Mouse (Mus musculus): ENCODE data around the gene Bbip1. TPM values are rescaled to one million over a fixed set of nuclear protein-coding genes. Genes with fewer than 3 reads are reported as not detected.
"Not testable (repeated sequence)": the region's sequence is repeated elsewhere in the genome, so short reads cannot be mapped to it uniquely, and the experiment has no call there.

The Bbip1 gene
- polyA plus RNA-seq, 1 experiment: 9.1 TPM

DNA sequence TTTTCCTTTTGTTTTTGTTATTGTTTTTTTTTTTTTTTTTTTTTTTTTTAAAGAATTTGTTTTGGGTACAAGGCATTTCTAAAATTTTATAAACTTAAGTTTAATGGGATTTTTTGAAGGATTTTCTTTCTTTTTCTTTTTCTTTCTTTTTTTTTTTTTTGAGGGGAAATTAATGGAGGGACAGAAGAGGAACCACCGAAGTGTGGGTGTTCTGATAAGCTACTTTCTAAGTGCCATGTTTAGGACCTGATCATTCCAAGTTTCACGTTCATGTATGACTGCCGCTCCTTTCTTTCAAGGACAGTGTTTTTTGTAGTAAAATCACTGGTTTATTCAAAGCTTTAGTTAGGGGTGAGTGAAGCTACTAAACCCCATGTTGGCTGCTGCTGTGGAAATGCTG, 15.2 kb downstream of the Bbip1 start:
- 70% methylated on average over 3 of the region's 3 CpGs for WGBS
- no peak for DNase-seq (ENCODE audit: low read depth, low spot score)

DNA sequence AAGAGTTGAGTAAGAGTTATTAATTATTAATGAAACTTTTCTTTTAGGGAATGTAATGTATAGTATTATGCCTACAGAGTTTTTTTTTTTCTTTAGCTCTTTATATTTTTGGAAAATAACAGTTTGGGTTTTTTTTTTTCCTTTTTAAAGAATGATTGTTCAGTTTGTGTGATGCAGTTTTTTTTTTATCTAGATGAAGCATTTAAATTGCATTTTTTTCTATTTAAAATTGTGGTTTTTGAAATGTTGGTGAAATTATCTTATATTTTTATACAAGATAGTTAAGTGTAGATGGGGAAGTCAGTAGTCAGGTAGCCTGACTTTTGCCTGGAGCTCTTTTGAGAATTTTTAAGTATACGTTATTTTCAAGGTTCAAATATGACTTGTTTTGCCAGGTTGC, 17.7 kb downstream of the Bbip1 start:
- no peak for DNase-seq (ENCODE audit: low read depth, low spot score)
- WGBS: 98% methylated on average over 1 of the region's 1 CpGs

GRCm38 (mm10) chr19:53925338-53925751, 19.1 kb downstream of the Bbip1 start:
- no peak for DNase-seq (ENCODE audit: low read depth, low spot score)
- 87% methylated on average over 2 of the region's 2 CpGs for WGBS

DNA sequence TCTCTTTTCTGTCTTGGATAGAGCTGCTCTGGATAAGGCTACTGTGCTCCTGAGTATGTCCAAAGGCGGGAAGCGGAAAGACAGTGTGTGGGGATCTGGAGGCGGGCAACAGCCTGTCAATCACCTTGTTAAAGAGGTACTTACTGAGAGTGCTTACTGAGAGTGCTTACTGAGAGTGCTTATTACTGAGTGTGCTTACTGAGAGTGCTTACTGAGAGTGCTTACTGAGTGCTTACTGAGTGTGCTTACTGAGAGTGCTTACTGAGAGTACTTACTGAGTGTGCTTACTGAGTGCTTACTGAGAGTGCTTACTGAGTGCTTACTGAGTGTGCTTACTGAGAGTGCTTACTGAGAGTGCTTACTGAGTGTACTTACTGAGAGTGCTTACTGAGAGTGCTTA, 22.4 kb downstream of the Bbip1 start:
- WGBS: 94% methylated on average over 3 of the region's 3 CpGs
- not testable (repeated sequence) for DNase-seq (ENCODE audit: low read depth, low spot score)

- 78% methylated on average over 10 of the region's 10 CpGs for WGBS
- DNase-seq (ENCODE audit: low read depth, low spot score): no peak
Measured at GRCm38 (mm10) chr19:53919541-53919940, 24.9 kb downstream of the Bbip1 start.

DNA sequence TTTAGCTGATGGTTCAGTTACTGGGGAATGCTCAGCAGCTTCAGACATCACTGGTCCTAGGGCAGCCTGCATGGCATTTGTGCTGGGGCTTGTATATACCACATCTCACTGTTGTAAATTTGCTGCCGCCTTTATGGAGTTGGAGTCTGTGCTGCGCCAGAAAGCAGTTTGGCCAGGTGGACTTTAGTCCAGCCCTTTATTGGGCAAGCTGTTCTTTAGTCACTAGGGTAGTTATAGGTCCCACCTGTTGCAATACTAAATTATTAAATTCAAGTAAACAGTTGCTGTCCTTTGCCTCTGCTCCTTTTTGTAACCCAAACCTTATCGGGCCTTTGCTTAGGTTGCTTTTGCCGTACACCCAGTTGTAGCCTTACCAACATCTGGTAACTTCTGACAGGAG, 29.5 kb downstream of the Bbip1 start:
- DNase-seq (ENCODE audit: low read depth, low spot score): no peak
- 51% methylated on average over 4 of the region's 4 CpGs for WGBS

- not testable (repeated sequence) for DNase-seq (ENCODE audit: low read depth, low spot score)
Measured at GRCm38 (mm10) chr19:53906703-53907070, 37.7 kb downstream of the Bbip1 start.

- no peak for DNase-seq (ENCODE audit: low read depth, low spot score)
- WGBS: 3% methylated on average over 6 of the region's 6 CpGs
Measured at GRCm38 (mm10) chr19:53906033-53906702, 38.3 kb downstream of the Bbip1 start.

DNA sequence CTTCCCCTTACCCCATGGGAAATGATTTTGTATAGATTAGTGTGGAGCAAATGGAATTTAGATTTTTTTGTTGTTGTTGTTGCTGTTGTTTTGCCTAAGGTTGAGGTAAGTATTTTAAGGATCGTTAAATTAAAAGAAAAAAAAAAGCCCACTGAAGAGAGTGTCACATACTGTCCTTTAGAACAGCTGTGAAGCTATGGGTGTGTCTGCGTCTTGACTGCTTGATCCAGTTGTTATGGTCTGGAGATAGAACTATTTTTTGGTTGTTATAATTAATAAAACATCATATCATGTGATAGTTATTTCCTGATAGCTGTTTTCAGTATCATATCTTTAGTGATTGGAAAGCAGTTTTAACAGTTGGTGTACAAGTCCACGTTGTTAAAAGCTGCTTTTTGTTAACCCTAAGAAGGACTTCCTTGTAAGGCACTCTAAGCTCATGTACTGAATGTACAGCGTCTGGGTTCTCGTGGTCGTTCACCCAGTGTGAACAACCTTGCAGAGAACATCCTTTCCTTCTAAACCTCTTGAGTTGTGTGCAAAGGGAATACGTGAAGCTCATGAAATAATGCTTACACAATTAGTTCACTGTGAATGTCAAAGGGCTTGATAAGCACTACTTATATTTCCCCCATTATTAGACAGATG, 39.5 kb downstream of the Bbip1 start:
- DNase-seq (ENCODE audit: low read depth, low spot score): no peak
- 5% methylated on average over 7 of the region's 7 CpGs for WGBS

DNA sequence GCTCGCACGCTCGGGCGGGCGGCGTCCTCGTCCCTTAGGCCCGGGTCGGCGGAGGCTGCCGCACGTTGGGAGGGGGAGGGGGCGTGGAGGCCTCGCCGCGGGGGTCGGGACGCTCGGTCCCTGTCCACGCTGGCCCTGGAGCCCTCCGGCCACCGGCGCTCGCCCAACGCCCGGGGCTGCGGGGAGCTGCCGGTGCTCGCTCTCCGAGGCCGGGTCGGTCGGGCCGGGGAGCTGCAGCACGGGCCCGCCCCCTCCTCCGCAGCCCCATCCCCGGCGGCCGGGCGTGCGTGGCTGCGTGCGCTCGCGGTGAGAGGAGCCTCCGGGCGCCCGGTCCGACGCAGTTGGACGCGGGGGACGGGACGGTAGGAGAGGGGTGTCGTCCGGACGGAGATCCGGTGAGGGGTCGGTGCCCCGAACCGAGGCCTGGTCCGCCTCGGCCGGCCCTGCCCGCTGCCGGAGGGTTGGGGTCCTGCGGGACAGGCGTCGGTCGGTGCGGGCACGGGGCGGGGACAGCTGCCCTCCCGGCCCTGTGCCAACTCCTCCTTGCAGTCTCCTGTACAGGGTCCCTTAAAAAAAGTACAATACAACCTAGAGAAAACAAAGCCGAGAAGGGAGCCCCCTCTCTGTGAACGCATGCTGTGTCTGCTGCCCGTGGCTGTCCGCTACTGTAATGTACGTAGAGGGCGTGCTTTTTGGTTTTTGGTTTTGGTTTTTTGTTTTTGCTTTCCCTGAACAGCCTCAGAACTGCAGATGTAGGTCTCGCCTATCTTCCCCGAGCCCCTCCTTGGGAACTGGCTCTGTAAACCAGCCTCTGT, 40.7 kb downstream of the Bbip1 start:
- no peak for DNase-seq (ENCODE audit: low read depth, low spot score)

DNA sequence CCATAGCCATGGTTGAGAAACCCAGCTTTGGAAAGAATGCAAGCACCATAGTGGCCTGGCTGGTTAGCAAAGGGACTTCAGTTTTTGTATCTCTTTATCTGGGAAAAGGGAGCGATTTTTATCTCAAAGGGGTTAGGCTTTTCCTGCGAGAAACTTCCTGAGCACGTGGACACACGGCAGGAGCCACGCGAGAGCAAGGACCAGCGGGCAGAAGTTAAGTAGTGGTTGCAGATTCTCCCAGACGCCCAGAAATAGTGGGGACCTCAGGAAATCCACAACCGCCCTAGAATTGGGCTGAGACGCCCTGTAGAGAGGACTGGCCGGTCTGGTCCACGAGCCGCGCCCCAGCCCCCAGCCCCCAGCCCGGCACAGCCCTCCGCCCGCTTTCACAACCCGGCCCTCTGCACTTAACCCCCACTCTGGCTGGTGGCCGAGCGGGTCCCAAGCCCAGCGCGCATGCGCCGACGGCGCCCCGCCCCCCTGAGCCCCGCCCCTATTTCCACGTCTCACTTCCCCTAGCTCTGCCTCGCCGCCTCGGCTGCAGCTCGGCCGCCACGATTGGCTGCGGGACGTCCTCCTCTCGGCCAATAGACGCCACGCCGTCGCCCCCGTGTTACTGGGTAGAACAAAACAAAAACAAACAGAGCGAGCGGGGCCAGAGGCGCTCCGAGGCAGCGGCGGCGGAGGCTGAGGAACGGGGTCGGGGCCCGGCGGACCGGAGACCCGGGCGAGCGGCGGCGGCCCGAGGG, 41.5 kb downstream of the Bbip1 start:
- 1% methylated on average over 61 of the region's 61 CpGs for WGBS
- DNase-seq (ENCODE audit: low read depth, low spot score): peak; percentile 85

More for the DNA sequence above, 40.7 kb downstream of the Bbip1 start:
- under 1% methylated on average over 78 of the region's 83 CpGs for WGBS

GRCm38 (mm10) chr19:53901931-53902738, 42.3 kb downstream of the Bbip1 start:
- WGBS: 45% methylated on average over 15 of the region's 15 CpGs
- DNase-seq (ENCODE audit: low read depth, low spot score): no peak

DNA sequence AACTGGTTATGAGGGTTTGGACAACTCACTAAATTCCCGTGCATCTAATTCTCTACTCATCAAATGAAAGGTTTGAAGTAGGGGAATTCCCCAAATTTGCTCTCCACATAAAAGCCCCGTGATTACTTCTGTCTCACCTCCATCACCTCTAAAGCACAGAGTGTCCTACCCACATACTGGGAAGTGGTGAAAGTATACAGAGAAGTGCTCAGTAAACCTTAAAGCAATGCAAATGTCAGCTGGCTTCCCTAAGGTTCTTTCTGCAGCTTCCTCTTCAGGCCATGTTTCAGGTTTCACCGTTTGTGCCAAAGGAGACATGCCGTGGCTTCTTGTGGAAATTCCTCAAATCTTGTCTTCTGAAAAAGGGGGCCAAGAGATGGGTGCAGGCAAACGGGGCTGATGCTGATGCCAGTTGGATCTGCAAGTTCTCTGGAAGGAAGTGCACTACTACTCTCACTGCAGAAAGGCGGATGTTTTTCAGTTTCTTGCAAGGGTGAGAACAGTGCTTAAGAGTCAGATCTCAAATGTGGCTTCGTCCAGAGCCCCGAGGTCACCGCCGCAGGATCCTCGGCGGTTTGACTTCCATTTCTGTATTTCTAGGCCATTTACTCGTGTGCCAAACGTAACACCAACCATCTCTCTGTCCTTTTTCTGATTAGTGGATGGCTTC, 44.4 kb downstream of the Bbip1 start:
- DNase-seq (ENCODE audit: low read depth, low spot score): no peak
- 72% methylated on average over 14 of the region's 14 CpGs for WGBS

DNA sequence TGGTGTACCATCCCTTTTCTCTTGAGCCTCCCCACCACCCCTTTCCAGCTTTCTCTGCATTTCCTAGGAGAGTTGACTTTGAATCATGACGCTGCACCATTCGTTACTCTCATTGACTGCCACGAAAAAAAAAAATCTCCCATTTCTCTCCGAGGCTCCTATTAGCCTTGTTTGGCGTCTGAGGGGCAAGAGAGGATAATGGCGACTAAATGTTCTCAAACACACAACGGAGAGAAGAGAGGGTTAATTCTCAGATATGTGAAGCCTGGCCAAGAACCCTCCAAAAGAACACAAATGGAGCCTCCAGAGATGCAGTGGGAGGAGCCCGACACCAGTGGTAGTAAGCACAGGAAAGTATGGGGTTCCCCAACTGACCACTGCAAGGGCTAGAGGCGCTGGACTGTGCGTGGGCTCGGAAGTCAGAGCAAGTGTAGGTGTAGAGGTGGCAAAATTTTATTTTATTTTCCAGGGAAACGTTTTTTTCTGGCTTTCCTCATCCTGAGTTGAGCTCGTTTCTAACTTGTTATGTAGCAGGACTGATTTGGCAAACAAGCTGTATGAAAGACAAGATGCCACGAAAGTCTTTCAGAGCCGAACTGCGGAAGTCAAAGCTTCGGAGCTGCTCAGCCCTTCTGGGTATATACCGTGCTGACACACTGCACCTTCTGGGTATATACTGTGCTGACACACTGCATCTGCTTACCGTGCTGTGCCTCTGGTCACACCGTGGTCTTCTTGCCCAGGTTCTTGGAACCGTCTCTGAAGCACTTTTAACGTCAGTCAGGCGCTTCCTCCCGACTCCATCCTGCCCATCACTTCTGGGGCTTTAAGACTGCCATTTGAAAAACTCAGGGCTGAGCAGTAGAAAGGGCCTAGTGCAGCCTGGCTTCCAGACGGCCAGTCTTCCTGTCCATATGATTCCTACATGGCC, 45.2 kb downstream of the Bbip1 start:
- WGBS: 88% methylated on average over 25 of the region's 25 CpGs

DNA sequence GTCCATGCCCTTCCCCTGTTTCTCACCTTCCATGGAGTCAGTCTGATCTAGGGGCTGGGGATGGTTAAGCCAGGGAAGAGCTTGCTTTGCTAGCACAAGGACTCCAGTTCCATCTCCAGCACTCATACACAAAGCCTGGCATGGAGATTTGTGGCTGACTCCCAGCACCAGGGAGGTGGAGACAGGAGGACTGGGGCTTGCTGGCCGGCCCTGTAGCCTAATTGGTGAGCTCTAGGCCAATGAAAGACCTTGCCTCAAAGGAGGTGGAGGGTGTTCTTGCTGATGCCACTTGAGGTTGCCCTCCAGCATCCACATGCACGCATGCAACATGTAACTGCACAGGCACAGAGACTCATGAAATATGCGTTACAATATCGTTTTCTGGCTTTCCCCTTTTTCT, 45.9 kb downstream of the Bbip1 start:
- WGBS: 81% methylated on average over 4 of the region's 4 CpGs
- no peak for DNase-seq (ENCODE audit: low read depth, low spot score)

More for the DNA sequence above, 45.2 kb downstream of the Bbip1 start:
- DNase-seq (ENCODE audit: low read depth, low spot score): no peak

DNA sequence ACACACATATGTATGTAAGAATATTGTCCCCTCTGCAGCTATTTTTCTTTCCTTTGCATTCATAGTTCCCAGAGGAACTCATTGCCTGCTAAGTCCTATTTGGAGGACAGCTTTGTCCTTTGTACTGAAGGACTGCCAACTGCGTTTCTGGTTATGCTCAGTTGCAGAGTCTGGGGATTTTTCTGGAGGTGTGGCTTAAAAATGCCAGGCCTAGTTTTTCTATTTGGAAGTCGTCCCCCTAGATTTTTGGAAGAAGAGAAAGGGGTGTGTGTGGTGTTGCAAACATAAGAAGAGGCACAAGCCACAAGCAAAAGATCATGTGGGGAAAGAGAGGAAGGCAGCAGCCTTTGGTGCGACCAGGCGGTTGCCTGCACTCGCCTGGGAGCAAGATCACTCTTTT, 46.4 kb downstream of the Bbip1 start:
- WGBS: 61% methylated on average over 5 of the region's 5 CpGs
- no peak for DNase-seq (ENCODE audit: low read depth, low spot score)

DNA sequence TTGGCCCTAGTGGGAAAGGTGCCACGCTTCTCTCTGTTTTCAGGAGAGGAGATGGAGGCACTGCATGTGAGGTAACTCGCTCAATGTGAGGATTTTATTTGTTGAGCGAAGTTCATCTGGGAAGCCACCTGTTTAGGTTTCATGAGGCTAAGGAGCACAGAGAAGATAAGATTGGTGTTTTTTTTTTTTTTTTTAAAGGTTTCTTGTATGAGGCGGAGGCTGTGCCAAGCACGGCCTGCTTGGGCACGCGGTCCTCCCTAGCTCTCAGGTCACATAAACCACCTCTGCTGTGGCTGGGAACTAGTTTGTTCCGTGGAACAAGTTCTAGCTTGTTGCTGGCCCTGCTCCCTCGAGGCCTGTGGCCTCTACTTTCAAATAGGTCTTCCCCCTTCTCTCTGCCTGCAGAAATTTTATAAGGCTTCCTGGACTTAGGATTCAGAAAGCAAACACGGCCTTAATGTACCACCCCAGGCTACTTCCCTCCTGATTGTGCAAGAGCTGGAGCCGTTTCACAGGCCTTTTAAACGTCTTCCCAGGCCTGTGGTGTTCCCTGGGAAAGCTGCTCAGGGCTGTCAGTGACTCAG, 49.8 kb downstream of the Bbip1 start:
- DNase-seq (ENCODE audit: low read depth, low spot score): no peak
- WGBS: 18% methylated on average over 12 of the region's 12 CpGs
